Mouse (Mus musculus) splenic B cell, adult 2 months (primary cell): ENCODE results near the gene Cnot2.

Experiments used
- DNase-seq: peaks from one replicate; pipeline ENCODE4 v3.0.0-alpha.2; 2011; ENCODE audit warnings: low read depth, low spot score
- H3K27me3 ChIP-seq: 2 replicates; pipeline ENCODE4 v1.6.1; 2012; ENCODE audit warnings: mild to moderate bottlenecking, low read length, moderate library complexity, mixed read lengths; ENCODE audit not compliant: control insufficient read depth, poor library complexity, insufficient read depth, severe bottlenecking
- H3K36me3 ChIP-seq: 2 replicates; pipeline ENCODE4 v1.6.1; 2012; ENCODE audit warnings: mild to moderate bottlenecking, low read length, moderate library complexity, mixed read lengths; ENCODE audit not compliant: control insufficient read depth, poor library complexity, insufficient read depth, severe bottlenecking

Cnot2 gene

GRCm38 (mm10) chr10:116444371-116444770 is 136.9 kb downstream of the Cnot2 start:
- Histone ChIP-seq H3K27me3 (no peaks in the 10 kb centered on the region), H3K36me3 (no peaks in the 10 kb centered on the region)
- DNase-seq = no peak

GRCm38 (mm10) chr10:116440946-116441345 is 140.4 kb downstream of the Cnot2 start:
- no peak for DNase-seq
- Histone ChIP-seq H3K27me3 (no peaks in the 10 kb centered on the region), H3K36me3 (no peaks in the 10 kb centered on the region)

GRCm38 (mm10) chr10:116440088-116440487 is 141.2 kb downstream of the Cnot2 start:
- H3K36me3 ChIP-seq = no peaks in the 10 kb centered on the region
- no peaks in the 10 kb centered on the region for H3K27me3 ChIP-seq
- no peak for DNase-seq

- Histone ChIP-seq H3K36me3 (no peaks in the 10 kb centered on the region), H3K27me3 (no peaks in the 10 kb centered on the region)
- DNase-seq = no peak
These were observed 145.9 kb downstream of the Cnot2 start for GRCm38 (mm10) chr10:116435455-116435854.
